Mouse (Mus musculus) liver, embryonic 13.5 days (tissue): ENCODE results near the gene Itfg1. TPM values are rescaled to one million over a fixed set of nuclear protein-coding genes. Genes with fewer than 3 reads are reported as not detected.
A peak's percentile ranks its signal among the peaks of the same experiment; 100 is the strongest.

Experiments
- ATAC-seq: fragments of 200-750 bp; cut with Nextera tagmentation; 2 replicates; pipeline ENCODE4 v1.8.0; 2017; ENCODE audit warnings: low read depth, mild to moderate bottlenecking, moderate number of reproducible peaks, moderate library complexity
- DNase-seq: peaks from one replicate; pipeline ENCODE4 v3.0.0; 2022
- H3K27ac ChIP-seq: fragments of 300-500 bp; sonication (generic); 2 replicates; pipeline ENCODE4 v1.5.1; 2015; ENCODE audit warnings: moderate library complexity, mild to moderate bottlenecking, inconsistent platforms
- H3K27me3 ChIP-seq: fragments of 300-500 bp; sonication (generic); 2 replicates; pipeline ENCODE4 v1.6.1; 2015; ENCODE audit warnings: mild to moderate bottlenecking, inconsistent platforms
- H3K36me3 ChIP-seq: fragments of 300-500 bp; sonication (generic); 2 replicates; pipeline ENCODE4 v1.6.1; 2015; ENCODE audit warnings: mild to moderate bottlenecking, inconsistent platforms
- H3K4me1 ChIP-seq: fragments of 300-500 bp; sonication (generic); replicated peaks from 2 replicates; pipeline ENCODE4 v1.6.1; 2015; ENCODE audit warnings: inconsistent platforms
- H3K4me2 ChIP-seq: fragments of 300-500 bp; sonication (generic); 2 replicates; pipeline ENCODE4 v1.6.1; 2015; ENCODE audit warnings: inconsistent platforms, mild to moderate bottlenecking, moderate library complexity
- H3K4me3 ChIP-seq: fragments of 300-500 bp; sonication (generic); replicated peaks from 2 replicates; pipeline ENCODE4 v1.5.1; 2015; ENCODE audit warnings: mild to moderate bottlenecking, inconsistent platforms
- H3K9ac ChIP-seq: fragments of 300-500 bp; sonication (generic); 2 replicates; pipeline ENCODE4 v1.6.1; 2015; ENCODE audit warnings: mild to moderate bottlenecking, inconsistent platforms
- H3K9me3 ChIP-seq: fragments of 300-500 bp; sonication (generic); replicated peaks from 2 replicates; pipeline ENCODE4 v1.6.1; 2016; ENCODE audit warnings: inconsistent platforms
- WGBS: fragments of 180-500 bp; shearing (Covaris S2); methylation state at CpG from one replicate; pipeline ENCODE4 v1.1.7; 2015; ENCODE audit not compliant: insufficient replicate concordance; 5-methylcytosine and 5-hydroxymethylcytosine counted together
- microRNA-seq: library from miRNA; unstranded; fragments of <30 nt; microRNA quantifications from one replicate; pipeline ENCODE4, GENCODE M21; 2016
- polyA plus RNA-seq: library from polyadenylated mRNA; unstranded; fragments of >200 nt; fragmentation: Nextera tagmentation; extraction: Ambion mirVana; gene quantifications from 2 replicates; pipeline ENCODE4 v1.2.1, GENCODE M21; 2015

Itfg1 gene
- polyA plus RNA-seq, 1 experiment from 2014 or later: 23.2 TPM

DNA sequence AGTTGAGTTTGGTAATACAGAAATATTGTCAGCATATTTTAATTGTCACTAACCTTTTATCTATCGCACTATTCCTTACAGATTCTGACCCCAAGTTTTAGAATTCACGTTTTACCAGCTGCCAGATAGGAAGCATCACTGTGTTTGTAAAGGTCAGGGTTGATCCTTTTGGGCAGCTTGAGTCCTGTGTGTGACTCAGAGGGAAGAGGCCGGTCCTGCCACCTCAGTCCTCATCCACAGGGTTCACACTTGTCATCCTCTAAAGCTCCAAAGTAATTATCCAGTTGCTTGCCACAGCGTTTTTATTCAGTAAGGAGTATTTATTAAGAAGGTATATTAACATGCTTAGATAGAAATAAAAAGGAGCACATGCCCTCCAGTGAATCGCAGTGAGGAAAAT is 123.5 kb downstream of the Itfg1 start:
- ATAC-seq (no peak), DNase-seq (no peak)
- Histone ChIP-seq H3K9me3 (no peaks in the 10 kb centered on the region), H3K27ac (no peak overlapping the region), H3K36me3 (no peaks in the 10 kb centered on the region), H3K4me2 (no peak overlapping the region), H3K27me3 (no peaks in the 10 kb centered on the region), H3K4me1 (no peaks in the 10 kb centered on the region), H3K9ac (no peak overlapping the region), H3K4me3 (no peak overlapping the region)
- WGBS: 74% methylated on average over 5 of the region's 5 CpGs

- Histone ChIP-seq H3K36me3 (no peaks in the 10 kb centered on the region), H3K4me3 (no peak overlapping the region), H3K9ac (no peak overlapping the region), H3K27me3 (no peaks in the 10 kb centered on the region), H3K27ac (no peak overlapping the region), H3K4me1 (no peaks in the 10 kb centered on the region), H3K9me3 (no peaks in the 10 kb centered on the region), H3K4me2 (no peak overlapping the region)
- WGBS: 79% methylated on average over 4 of the region's 4 CpGs
- ATAC-seq (no peak), DNase-seq (no peak)
Measured at GRCm38 (mm10) chr8:85716696-85717095, 124.0 kb downstream of the Itfg1 start.

GRCm38 (mm10) chr8:85706988-85707387 is 133.7 kb downstream of the Itfg1 start:
- ATAC-seq (no peak), DNase-seq (no peak)
- H3K4me2 ChIP-seq: no peak overlapping the region
- no peak overlapping the region for H3K27ac ChIP-seq
- no peak overlapping the region for H3K9ac ChIP-seq
- no peaks in the 10 kb centered on the region for H3K4me1 ChIP-seq
- no peak overlapping the region for H3K4me3 ChIP-seq
- no peaks in the 10 kb centered on the region for H3K9me3 ChIP-seq
- H3K36me3 ChIP-seq: no peaks in the 10 kb centered on the region
- 36% methylated on average over 2 of the region's 2 CpGs for WGBS
- H3K27me3 ChIP-seq: peaks cover 15% of the 10 kb centered on the region

GRCm38 (mm10) chr8:85700751-85701351 is 139.9 kb downstream of the Itfg1 start, which contains the start of gene Neto2:
TSS of gene Neto2 (minus strand) at chr8:85700924.
- H3K4me2 ChIP-seq: peak within 1 kb of the TSS; percentile 95
- H3K9ac ChIP-seq: peak within 1 kb of the TSS; percentile 76
- no peak within 1 kb of the TSS for H3K27ac ChIP-seq
- H3K4me3 ChIP-seq: peak within 1 kb of the TSS; percentile 67
- DNase-seq (peak; percentile 30), ATAC-seq (peak; percentile 85)
- 4% methylated on average over 55 of the region's 65 CpGs for WGBS
- H3K36me3 ChIP-seq: no peaks in the 10 kb centered on the region
- peaks cover 40% of the 10 kb centered on the region for H3K27me3 ChIP-seq
- H3K9me3 ChIP-seq: no peaks in the 10 kb centered on the region
- H3K4me1 ChIP-seq: peaks cover 16% of the 10 kb centered on the region

DNA sequence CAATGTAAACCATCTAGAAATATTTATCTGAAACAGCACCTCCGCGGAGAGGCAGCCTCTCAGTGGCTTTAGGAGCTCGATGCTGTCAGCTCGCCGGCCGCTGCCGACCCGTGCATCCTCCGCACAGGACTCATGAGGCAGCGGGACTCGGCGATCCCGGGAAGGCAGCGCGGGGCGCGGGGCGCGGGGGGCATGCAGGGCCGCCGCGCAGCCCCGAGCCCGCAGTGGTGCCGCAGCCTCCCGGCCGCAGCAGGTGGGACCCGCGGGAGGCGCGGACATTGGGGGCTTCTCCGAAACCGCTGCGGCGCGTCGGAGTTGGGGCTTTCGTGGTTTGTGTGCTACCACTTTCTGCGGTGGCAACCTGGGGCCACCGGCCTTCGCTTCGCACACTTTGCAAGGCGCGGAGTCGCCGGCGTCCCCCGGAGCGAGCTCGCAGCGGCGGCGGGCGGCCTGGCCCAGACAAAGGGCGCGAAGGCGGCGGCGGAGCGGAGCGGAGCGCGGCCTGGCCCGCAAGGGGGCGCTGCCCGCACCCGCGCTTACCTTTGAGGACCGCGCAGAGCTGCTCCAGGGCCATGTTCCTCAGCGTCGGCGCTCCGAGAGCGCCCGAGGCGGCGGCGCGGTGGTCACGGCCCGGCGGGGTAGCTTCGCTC is 140.5 kb downstream of the Itfg1 start:
- WGBS: under 1% methylated on average over 84 of the region's 84 CpGs
- H3K4me2 ChIP-seq: peak overlapping the region; percentile 95
- peak overlapping the region; percentile 76 for H3K9ac ChIP-seq
- ATAC-seq: peak; percentile 91
- peak; percentile 31 for DNase-seq
- H3K27me3 ChIP-seq: peaks cover 40% of the 10 kb centered on the region
- no peaks in the 10 kb centered on the region for H3K9me3 ChIP-seq
- no peak overlapping the region for H3K27ac ChIP-seq
- H3K4me3 ChIP-seq: peak overlapping the region; percentile 67
- no peaks in the 10 kb centered on the region for H3K36me3 ChIP-seq
- peaks cover 16% of the 10 kb centered on the region for H3K4me1 ChIP-seq

DNA sequence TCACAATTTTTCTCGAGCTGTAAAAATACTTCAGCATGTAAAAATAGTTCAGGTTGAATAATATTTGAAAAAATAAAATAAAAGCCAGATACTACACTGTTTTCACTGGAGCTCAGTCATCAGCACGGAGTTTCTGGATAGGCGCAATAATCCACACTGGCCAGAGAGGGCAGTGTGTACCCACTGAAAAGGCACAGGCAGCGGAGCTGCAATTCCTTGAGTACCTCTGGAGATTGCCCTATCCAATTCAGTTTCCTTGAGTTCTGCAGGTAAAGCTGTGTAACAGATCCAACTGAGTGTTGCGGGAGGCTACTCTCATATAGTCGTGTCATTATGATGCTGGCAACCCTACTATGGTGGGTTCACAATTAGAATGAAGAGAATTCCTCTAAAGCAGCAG is 141.7 kb downstream of the Itfg1 start:
- Histone ChIP-seq H3K9me3 (no peaks in the 10 kb centered on the region), H3K4me3 (no peak overlapping the region), H3K27ac (no peak overlapping the region), H3K36me3 (no peaks in the 10 kb centered on the region), H3K9ac (no peak overlapping the region), H3K27me3 (peaks cover 37% of the 10 kb centered on the region), H3K4me2 (no peak overlapping the region), H3K4me1 (peaks cover 16% of the 10 kb centered on the region)
- 0 out of 2 replicates have a peak, but pooled peaks have one; percentile 29 for ATAC-seq
- WGBS: 1% methylated on average over 6 of the region's 6 CpGs
- peak; percentile 51 for DNase-seq

Small RNAs within 50 kb of the gene (microRNA-seq; reads per million reads assigned to microRNA genes)
- gene Mir8109: not detected

Other genes with a start within 250 kb of the Itfg1 start
- gene Neto2, start 140.0 kb downstream of the Itfg1 start, polyA plus RNA-seq: 1.1 and 1.6 TPM in 2 replicates
- gene Phkb, start within 50 bp of the Itfg1 start, polyA plus RNA-seq: 11.9 and 14.7 TPM in 2 replicates